Mouse (Mus musculus) embryonic fibroblast, embryonic 13.5 days (primary cell): Measurements from ENCODE around the gene Olfr1228. TPM values are rescaled to one million over a fixed set of nuclear protein-coding genes. Genes with fewer than 3 reads are reported as not detected.

Experiments
- H3K27ac ChIP-seq: 2 replicates; pipeline ENCODE4 v1.5.1; 2012; ENCODE audit warnings: low read length, control low read depth, inconsistent platforms; ENCODE audit not compliant: insufficient read depth
- H3K4me1 ChIP-seq: 2 replicates; pipeline ENCODE4 v1.6.1; 2011; ENCODE audit warnings: low read length; ENCODE audit not compliant: control insufficient read depth, insufficient read depth
- H3K4me3 ChIP-seq: 2 replicates; pipeline ENCODE4 v1.5.1; 2011; ENCODE audit warnings: mild to moderate bottlenecking, control low read depth, low read length; ENCODE audit not compliant: insufficient read depth
- CTCF ChIP-seq: IDR thresholded peaks from 2 replicates; pipeline ENCODE4 v1.5.1; 2011; ENCODE audit warnings: mild to moderate bottlenecking, control low read depth, low read length, moderate library complexity, borderline replicate concordance; ENCODE audit not compliant: insufficient read depth
- POLR2A ChIP-seq: IDR thresholded peaks from 2 replicates; pipeline ENCODE4 v1.6.1; 2011; ENCODE audit warnings: low read depth, mild to moderate bottlenecking, control low read depth, low read length, moderate library complexity
- polyA plus RNA-seq: library from polyadenylated mRNA; stranded (reverse); fragments of >200 nt; gene quantifications from 2 replicates; pipeline ENCODE4 v1.2.4, GENCODE M21; 2011; ENCODE audit warnings: low read depth; ENCODE audit not compliant: missing spikeins, insufficient read length

Gene Olfr1228
- not detected in 2 replicates for polyA plus RNA-seq

DNA sequence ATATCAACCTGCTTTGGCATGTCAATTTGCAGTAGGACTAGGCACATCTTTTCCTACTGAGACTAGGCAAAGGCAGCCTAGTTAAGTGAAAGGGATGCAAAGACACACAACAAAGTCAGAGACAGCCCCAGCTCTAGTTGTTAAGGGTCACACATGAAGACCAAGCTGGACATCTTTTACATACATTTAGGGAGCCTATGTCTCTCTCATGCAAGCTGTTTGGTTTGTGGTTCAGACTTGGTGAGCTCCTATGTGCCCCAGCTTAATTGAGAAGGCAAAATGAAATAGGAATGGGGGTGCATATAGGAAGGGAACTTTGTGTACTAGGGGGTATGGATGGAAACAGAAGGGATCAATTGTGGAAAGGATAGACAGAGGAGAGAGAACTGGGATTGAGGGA, at the start of gene Olfr1228:
TSS of gene Olfr1228 (minus strand) at position 101 of the 400 bp plus-strand sequence.
- Histone ChIP-seq H3K4me3 (no peak within 1 kb of the TSS), H3K4me1 (no peaks in the 10 kb centered on the region), H3K27ac (no peak within 1 kb of the TSS)
- no peak for TF ChIP-seq CTCF
- no peak for TF ChIP-seq POLR2A

GRCm38 (mm10) chr2:89297168-89297567, 43.3 kb upstream of the Olfr1228 start, which contains the start of gene Olfr1230:
TSS of gene Olfr1230 (minus strand) at chr2:89297268.
- H3K4me3 ChIP-seq: no peak within 1 kb of the TSS

GRCm38 (mm10) chr2:89287914-89288313, 34.1 kb upstream of the Olfr1228 start, which contains the start of gene Olfr1229:
TSS of gene Olfr1229 (minus strand) at chr2:89288014.
- TF ChIP-seq CTCF: no peak
- no peak for TF ChIP-seq POLR2A
- Histone ChIP-seq H3K27ac (no peak within 1 kb of the TSS), H3K4me3 (no peak within 1 kb of the TSS), H3K4me1 (no peaks in the 10 kb centered on the region)

More at GRCm38 (mm10) chr2:89297168-89297567, 43.3 kb upstream of the Olfr1228 start, which contains the start of gene Olfr1230:
- H3K4me1 ChIP-seq: no peaks in the 10 kb centered on the region
- TF ChIP-seq CTCF (no peak), POLR2A (no peak)
- H3K27ac ChIP-seq: no peak within 1 kb of the TSS

DNA sequence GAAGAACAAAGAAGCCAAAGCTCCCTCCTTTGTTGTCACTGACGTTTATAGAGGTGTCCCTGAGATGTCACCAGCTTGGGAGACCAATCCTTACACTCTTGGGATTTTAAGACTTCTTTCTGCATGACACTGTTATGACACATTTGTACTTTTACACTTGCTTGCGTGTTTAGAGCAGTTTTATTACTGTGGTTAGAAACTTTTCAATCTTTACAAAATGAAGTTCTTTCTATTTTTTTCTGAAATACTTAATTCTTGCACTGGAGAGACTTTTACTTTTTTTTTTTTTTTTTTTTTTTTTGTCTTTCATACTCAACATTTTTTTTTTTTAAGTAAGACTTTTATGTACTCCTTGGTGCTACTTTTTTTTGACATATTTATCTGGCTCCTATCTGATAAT, 53.9 kb downstream of the Olfr1228 start, which contains the start of gene Olfr1226:
TSS of gene Olfr1226 (minus strand) at position 101 of the 400 bp plus-strand sequence.
- H3K27ac ChIP-seq: no peak within 1 kb of the TSS
- TF ChIP-seq POLR2A (no peak), CTCF (no peak)
- no peaks in the 10 kb centered on the region for H3K4me1 ChIP-seq
- H3K4me3 ChIP-seq: no peak within 1 kb of the TSS

Other genes starting within 250 kb of the Olfr1228 start
- gene Olfr1215, start 247.1 kb downstream of the Olfr1228 start, polyA plus RNA-seq: not detected in 2 replicates
- not detected in 2 replicates for gene Olfr1216, start 235.7 kb downstream of the Olfr1228 start, polyA plus RNA-seq
- not detected in 2 replicates for gene Olfr1217, start 222.0 kb downstream of the Olfr1228 start, polyA plus RNA-seq
- gene Olfr1218, start 192.9 kb downstream of the Olfr1228 start, polyA plus RNA-seq: not detected in 2 replicates
- gene Olfr1219, start 170.5 kb downstream of the Olfr1228 start, polyA plus RNA-seq: not detected in 2 replicates
- not detected in 2 replicates for gene Olfr1220, start 147.2 kb downstream of the Olfr1228 start, polyA plus RNA-seq
- gene Olfr1221, start 136.8 kb downstream of the Olfr1228 start, polyA plus RNA-seq: not detected in 2 replicates
- gene Olfr1222, start 121.0 kb downstream of the Olfr1228 start, polyA plus RNA-seq: not detected in 2 replicates
- gene Olfr1223, start 102.5 kb downstream of the Olfr1228 start, polyA plus RNA-seq: not detected in 2 replicates
- gene Olfr1224-ps1, start 90.0 kb downstream of the Olfr1228 start, polyA plus RNA-seq: not detected in 2 replicates
- gene Olfr1225, start 79.4 kb downstream of the Olfr1228 start, polyA plus RNA-seq: not detected in 2 replicates
- not detected in 2 replicates for gene Olfr1226, start 54.0 kb downstream of the Olfr1228 start, polyA plus RNA-seq
- not detected in 2 replicates for gene Olfr1229, start 34.0 kb upstream of the Olfr1228 start, polyA plus RNA-seq
- gene Olfr1230, start 43.2 kb upstream of the Olfr1228 start, polyA plus RNA-seq: not detected in 2 replicates
- gene Olfr1231, start 53.0 kb upstream of the Olfr1228 start, polyA plus RNA-seq: not detected in 2 replicates
- not detected in 2 replicates for gene Olfr1232, start 75.6 kb upstream of the Olfr1228 start, polyA plus RNA-seq
- not detected in 2 replicates for gene Olfr1233, start 88.3 kb upstream of the Olfr1228 start, polyA plus RNA-seq
- not detected in 2 replicates for gene Olfr1234, start 110.8 kb upstream of the Olfr1228 start, polyA plus RNA-seq
- not detected in 2 replicates for gene Olfr1238, start 155.6 kb upstream of the Olfr1228 start, polyA plus RNA-seq
- gene Olfr1239, start 166.3 kb upstream of the Olfr1228 start, polyA plus RNA-seq: not detected in 2 replicates
- gene Olfr1240, start 188.9 kb upstream of the Olfr1228 start, polyA plus RNA-seq: not detected in 2 replicates
- not detected in 2 replicates for gene Olfr1241, start 233.1 kb upstream of the Olfr1228 start, polyA plus RNA-seq
- gene Olfr1242, start 244.3 kb upstream of the Olfr1228 start, polyA plus RNA-seq: not detected in 2 replicates